Mouse (Mus musculus): ENCODE results near the gene Kxd1.

The Kxd1 gene

GRCm38 (mm10) chr8:70519043-70519442 lies 8.7 kb downstream of the Kxd1 start:
- CTCF ChIA-PET = interaction anchor here (0.6 kb wide), 1 partner anchor 8 kb away, joined by 5 read pairs; no protein-coding TSS in a partner anchor

- CTCF ChIA-PET = no interaction called here
Measured at GRCm38 (mm10) chr8:70517940-70518643, 9.7 kb downstream of the Kxd1 start.

- CTCF ChIA-PET = interaction anchor here (0.6 kb wide), 1 partner anchor 982 kb away, joined by 5 read pairs; no protein-coding TSS in a partner anchor
Measured at GRCm38 (mm10) chr8:70513441-70513840, 14.3 kb downstream of the Kxd1 start.

DNA sequence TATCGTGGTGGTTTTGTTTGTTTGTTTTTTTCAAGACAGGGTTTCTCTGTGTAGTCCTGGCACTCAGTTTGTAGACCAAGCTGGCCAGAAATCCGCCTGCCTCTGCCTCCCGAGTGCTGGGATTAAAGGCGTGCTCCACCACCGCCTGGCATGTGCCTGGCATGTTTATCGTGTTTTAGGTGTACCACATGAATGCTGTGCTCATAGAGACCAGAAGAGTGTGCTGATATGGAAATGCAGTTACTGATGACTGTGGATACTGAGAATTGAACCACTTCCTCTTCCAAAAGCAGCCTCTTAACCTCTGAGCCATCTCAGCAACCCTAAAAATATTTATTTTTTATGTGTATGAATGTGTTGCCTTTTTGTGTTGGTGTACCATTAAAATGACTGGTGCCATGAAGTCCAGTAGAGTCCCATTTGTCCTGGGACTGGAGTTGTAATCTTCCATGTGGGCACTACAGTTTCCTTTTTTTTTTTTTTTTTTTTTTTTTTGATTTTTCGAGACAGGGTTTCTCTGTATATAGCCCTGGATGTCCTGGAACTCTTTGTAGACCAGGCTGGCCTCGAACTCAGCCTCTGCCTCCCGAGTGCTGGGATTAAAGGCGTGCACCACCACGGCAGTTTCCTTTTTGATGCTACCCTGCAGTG lies 15.4 kb downstream of the Kxd1 start:
- CTCF ChIA-PET = interaction anchor here (0.7 to 1.4 kb wide), 2 partner anchors 11 to 141 kb away, joined by 3 read pairs; no protein-coding TSS in a partner anchor

DNA sequence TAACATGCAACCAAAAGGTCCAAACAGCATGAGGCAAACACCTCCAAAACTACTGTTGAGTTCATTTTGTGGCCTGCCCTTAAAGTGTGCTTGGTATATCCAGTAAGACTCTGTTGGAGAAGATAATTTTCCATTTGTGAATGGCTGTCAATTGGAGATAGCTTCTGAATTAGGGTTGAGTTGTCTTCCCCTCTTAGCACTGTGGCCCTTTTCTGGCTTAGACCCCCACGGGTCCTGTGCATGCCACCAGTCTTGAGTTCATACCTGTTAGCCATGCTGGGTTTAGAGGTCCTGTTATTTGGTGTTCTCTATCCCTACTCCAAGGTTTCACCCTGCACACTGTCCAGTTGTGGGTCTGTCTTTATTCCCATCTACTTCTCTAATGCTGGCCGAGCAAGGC lies 16.0 kb downstream of the Kxd1 start:
- CTCF ChIA-PET = interaction anchor here (0.7 to 1.4 kb wide), 4 partner anchors 8 to 141 kb away, joined by 3 to 5 read pairs (median 3); no protein-coding TSS in a partner anchor

DNA sequence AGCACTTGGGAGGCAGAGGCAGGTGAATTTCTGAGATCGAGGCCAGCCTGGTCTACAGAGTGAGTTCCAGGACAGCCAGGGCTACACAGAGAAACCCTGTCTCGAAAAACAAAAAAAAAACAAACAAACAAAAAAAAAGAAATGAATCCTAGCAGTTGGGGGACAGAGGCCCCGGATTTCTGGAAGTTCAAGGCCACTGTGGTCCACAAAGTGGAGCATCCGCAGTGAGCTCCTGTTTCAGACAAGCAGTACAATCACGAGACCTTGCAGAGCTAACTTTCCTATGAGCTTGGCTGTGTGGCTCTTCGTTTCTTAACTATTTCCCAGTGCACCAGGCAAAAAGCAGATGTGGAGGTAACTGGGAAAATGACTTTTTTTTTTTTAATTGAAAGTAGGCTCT lies 16.6 kb downstream of the Kxd1 start:
- CTCF ChIA-PET = interaction anchor here (0.7 to 1.4 kb wide), 5 partner anchors 8 to 1927 kb away, joined by 3 to 5 read pairs (median 3); no protein-coding TSS in a partner anchor

GRCm38 (mm10) chr8:70510228-70510915 lies 17.4 kb downstream of the Kxd1 start, which contains the start of gene Uba52:
Gene Uba52, minus strand, starts transcription at chr8:70510801.
- CTCF ChIA-PET = interaction anchor here (0.7 to 1.9 kb wide), 2 partner anchors 28 to 1927 kb away, joined by 3 to 6 read pairs; partner anchors contain the start of gene Ell

DNA sequence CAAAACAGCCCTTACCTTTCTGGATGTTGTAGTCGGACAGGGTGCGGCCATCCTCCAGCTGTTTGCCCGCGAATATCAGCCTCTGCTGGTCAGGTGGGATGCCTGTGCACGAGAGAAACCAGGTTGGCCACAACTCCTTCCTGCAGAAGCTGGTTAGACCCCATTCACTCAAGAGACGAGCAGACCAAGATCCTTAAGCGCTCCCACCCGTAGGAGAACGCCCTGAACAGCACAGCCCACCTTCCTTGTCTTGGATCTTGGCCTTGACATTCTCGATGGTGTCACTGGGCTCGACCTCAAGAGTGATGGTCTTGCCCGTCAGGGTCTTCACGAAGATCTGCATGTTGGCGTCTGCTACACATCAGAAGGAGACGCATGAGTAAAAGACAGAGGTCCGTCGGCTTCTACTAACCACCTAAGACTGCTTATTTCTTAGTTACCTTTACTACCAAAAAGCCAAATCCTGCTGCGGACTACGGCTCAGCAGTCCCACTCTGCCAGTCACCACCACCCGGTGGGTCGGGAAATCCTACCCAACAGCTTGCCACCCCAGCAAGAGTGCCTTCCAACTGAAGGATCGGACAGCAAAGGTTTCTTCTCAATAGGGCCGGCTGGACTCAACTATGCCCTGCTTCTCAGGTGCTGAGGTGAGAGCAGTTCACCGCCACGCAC lies 18.3 kb downstream of the Kxd1 start:
- CTCF ChIA-PET = interaction anchor here (1.9 kb wide), 1 partner anchor 29 kb away, joined by 6 read pairs; the partner anchor contains the start of gene Ell

- CTCF ChIA-PET = no interaction called here
Measured at GRCm38 (mm10) chr8:70507027-70507393, 20.7 kb downstream of the Kxd1 start.

DNA sequence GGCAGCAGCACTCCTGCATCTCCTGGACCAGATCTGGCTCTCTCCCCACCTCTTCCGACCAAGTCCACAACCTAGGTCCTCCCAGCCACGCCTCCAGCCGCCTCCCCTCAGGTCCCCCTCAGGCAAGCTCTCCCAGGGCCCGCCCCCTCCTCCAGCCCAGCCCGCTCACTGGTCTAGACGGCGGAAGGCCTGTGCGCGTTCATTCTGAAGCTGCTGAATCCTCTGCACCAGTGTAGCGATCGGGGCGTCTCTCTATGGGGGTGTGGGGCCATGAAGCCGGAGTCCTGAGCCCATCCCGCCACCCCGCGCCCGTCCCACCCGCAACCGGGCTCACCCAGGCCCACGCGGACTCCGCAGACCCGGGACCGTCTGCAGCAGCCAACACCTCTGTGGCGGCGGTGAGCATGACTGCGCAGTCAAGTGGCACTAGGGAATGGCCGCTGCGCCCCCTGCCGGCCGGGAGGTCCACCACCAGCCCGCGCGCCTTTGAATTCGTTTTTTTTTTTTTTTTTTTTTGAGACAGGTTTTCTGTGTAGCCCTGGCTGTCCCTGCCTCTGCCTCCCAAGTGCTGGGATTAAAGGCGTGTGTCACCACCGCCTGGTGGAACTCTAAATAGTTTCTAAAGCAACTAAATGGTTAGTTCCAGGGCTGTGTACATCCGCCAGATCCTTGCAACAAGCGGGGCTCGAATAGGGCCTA lies 21.3 kb downstream of the Kxd1 start, which contains the start of gene Rex1bd:
Gene Rex1bd, minus strand, starts transcription at position 425 of the 699 bp plus-strand sequence.
- CTCF ChIA-PET = interaction anchor here (0.6 to 0.8 kb wide), 2 partner anchors 47 to 72 kb away, joined by 3 to 8 read pairs; no protein-coding TSS in a partner anchor

GRCm38 (mm10) chr8:70505698-70506327 lies 21.9 kb downstream of the Kxd1 start:
- CTCF ChIA-PET = interaction anchor here (0.6 to 0.8 kb wide), 4 partner anchors 15 to 204 kb away, joined by 3 to 9 read pairs (median 6); no protein-coding TSS in a partner anchor

GRCm38 (mm10) chr8:70504851-70505250 lies 22.9 kb downstream of the Kxd1 start:
- CTCF ChIA-PET = interaction anchor here (0.6 to 1.0 kb wide), 3 partner anchors 14 to 203 kb away, joined by 3 to 9 read pairs (median 3); no protein-coding TSS in a partner anchor

GRCm38 (mm10) chr8:70504291-70504716 lies 23.5 kb downstream of the Kxd1 start:
- CTCF ChIA-PET = interaction anchor here (1.0 kb wide), 1 partner anchor 78 kb away, joined by 3 read pairs; no protein-coding TSS in a partner anchor

- CTCF ChIA-PET = interaction anchor here (0.7 to 0.8 kb wide), 2 partner anchors 598 to 683 kb away, joined by 3 to 7 read pairs; no protein-coding TSS in a partner anchor
Measured at GRCm38 (mm10) chr8:70503062-70503750, 24.6 kb downstream of the Kxd1 start.

DNA sequence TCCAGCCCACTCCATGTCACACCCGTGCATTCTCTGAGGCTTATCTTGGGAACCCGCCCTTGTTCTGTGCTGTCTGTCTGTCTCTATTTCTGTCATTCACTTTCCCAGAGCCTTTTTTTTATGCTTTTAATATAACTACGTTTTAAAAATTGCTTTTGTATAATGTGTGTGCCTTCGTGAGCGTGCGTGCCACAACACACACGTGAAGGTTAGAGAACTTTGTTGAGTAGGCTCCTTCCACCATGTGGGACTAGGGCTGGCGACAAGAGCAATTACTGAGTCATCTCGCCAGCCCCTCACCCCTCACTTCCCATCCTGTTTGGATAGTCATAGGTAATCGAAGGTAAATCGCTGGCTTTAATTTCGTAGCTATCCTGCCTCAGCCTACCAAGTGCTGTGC lies 25.2 kb downstream of the Kxd1 start:
- CTCF ChIA-PET = interaction anchor here (0.7 kb wide), 1 partner anchor 597 kb away, joined by 3 read pairs; no protein-coding TSS in a partner anchor

DNA sequence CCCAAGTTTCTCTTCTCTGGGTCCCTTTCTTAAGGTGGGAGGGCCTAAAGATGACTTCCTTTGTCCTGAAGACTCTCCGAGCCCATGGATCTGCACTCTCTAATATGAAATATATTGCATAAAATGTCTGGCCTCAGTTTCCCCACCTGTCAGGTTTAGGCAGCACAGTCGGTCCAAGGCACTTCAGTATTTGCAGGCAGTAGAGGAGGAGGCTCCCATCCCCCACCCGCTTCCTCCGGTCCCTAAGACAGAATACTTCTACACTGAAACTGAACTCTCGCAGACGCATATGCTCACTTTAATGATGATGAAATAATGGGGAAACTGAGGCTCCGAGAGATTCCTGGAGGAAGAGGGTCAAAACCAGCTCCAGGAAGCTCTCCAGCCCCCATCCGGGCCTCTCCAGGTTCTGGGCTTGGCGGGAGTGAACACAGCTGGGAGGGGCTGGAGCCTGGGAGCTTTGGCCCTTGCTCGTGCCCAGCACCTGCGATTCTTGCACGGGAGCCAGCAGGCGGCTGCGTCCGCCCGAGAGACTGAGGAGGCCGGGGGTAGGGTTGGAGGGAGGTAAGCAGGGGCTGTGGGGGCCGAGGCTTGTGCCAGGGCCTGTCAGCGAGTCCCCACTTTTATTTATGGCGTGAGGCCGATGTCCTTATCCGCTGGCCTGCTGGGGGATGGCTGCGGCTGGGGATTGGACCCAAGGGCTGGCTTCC lies 25.8 kb downstream of the Kxd1 start:
- CTCF ChIA-PET = no interaction called here

- CTCF ChIA-PET = interaction anchor here (0.6 kb wide), 2 partner anchors 155 to 263 kb away, joined by 4 read pairs; no protein-coding TSS in a partner anchor
Measured at GRCm38 (mm10) chr8:70500386-70501301, 27.1 kb downstream of the Kxd1 start.

- CTCF ChIA-PET = no interaction called here
Measured at GRCm38 (mm10) chr8:70495771-70496062, 32.0 kb downstream of the Kxd1 start.

All from spleen, embryonic (tissue).